Mouse (Mus musculus) intestine, embryonic 14.5 days (tissue): ENCODE measurements at regions not wholly inside any gene's neighbourhood (a gene's known extent, or its start where the extent isn't known, plus 50 kb on each side); places are given as distances from the start of the nearest gene placed in this dataset.

Experiments
- ATAC-seq: fragments of 200-750 bp; cut with Nextera tagmentation; replicated peaks from 2 replicates; pipeline ENCODE4 v1.8.0; 2017; ENCODE audit warnings: low read depth, moderate number of reproducible peaks, moderate TSS enrichment, moderate library complexity; ENCODE audit not compliant: low FRiP score, low TSS enrichment
- DNase-seq: peaks from one replicate; pipeline ENCODE4 v3.0.0-alpha.2; 2018; ENCODE audit warnings: low spot score
- H3K27ac ChIP-seq: fragments of 300-500 bp; sonication (generic); 2 replicates; pipeline ENCODE4 v1.5.1; 2014; ENCODE audit warnings: low read depth, mild to moderate bottlenecking, control low read depth
- H3K27me3 ChIP-seq: fragments of 300-500 bp; sonication (generic); replicated peaks from 2 replicates; pipeline ENCODE4 v1.6.1; 2014; ENCODE audit warnings: low read length, control low read depth; ENCODE audit not compliant: control insufficient read depth, insufficient read depth
- H3K36me3 ChIP-seq: fragments of 300-500 bp; sonication (generic); 2 replicates; pipeline ENCODE4 v1.6.1; 2014; ENCODE audit warnings: low read length, control low read depth; ENCODE audit not compliant: control insufficient read depth, insufficient read depth
- H3K4me1 ChIP-seq: fragments of 300-500 bp; sonication (generic); replicated peaks from 2 replicates; pipeline ENCODE4 v1.6.1; 2014; ENCODE audit warnings: low read length, control low read depth, mixed read lengths; ENCODE audit not compliant: control insufficient read depth, insufficient read depth
- H3K4me2 ChIP-seq: fragments of 300-500 bp; sonication (generic); 2 replicates; pipeline ENCODE4 v1.6.1; 2014; ENCODE audit warnings: low read length
- H3K4me3 ChIP-seq: fragments of 300-500 bp; sonication (generic); 2 replicates; pipeline ENCODE4 v1.5.1; 2014; ENCODE audit warnings: low read depth, low read length, control low read depth, mixed read lengths
- H3K9ac ChIP-seq: fragments of 300-500 bp; sonication (generic); 2 replicates; pipeline ENCODE4 v1.6.1; 2014; ENCODE audit warnings: mild to moderate bottlenecking, low read length
- H3K9me3 ChIP-seq: fragments of 300-500 bp; sonication (generic); 2 replicates; pipeline ENCODE4 v1.6.1; 2016; ENCODE audit warnings: low read length, control low read depth; ENCODE audit not compliant: control insufficient read depth
- WGBS: fragments of 180-500 bp; shearing (Covaris S2); extraction: QIAGEN DNeasy Blood & Tissue Kit; methylation state at CpG from one replicate; pipeline ENCODE4 v1.1.7; 2014; 5-methylcytosine and 5-hydroxymethylcytosine counted together

DNA sequence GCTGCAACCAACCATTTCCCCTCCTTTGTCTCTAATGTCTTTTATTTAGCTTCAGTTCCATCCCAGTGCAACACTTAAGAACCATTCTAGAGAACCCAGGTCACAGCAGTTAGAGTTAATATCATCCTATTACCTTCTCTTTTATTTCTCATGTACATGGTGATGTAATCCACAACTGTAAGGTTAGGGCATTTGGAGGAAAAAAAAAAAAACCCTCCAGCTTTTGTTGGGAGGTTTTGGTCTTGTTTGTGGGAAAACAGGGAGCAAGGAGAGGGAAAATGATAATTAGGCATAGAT, 425.5 kb upstream of the Gm5150 start:
- ATAC-seq (no peak), DNase-seq (no peak)
- H3K9me3 ChIP-seq, result no peaks in the 10 kb centered on the region
- no peak overlapping the region for H3K9ac ChIP-seq
- no peaks in the 10 kb centered on the region for H3K36me3 ChIP-seq
- H3K4me3 ChIP-seq, result no peak overlapping the region
- no peak overlapping the region for H3K4me2 ChIP-seq
- no peak overlapping the region for H3K27ac ChIP-seq
- H3K27me3 ChIP-seq, result no peaks in the 10 kb centered on the region
- H3K4me1 ChIP-seq, result no peaks in the 10 kb centered on the region

DNA sequence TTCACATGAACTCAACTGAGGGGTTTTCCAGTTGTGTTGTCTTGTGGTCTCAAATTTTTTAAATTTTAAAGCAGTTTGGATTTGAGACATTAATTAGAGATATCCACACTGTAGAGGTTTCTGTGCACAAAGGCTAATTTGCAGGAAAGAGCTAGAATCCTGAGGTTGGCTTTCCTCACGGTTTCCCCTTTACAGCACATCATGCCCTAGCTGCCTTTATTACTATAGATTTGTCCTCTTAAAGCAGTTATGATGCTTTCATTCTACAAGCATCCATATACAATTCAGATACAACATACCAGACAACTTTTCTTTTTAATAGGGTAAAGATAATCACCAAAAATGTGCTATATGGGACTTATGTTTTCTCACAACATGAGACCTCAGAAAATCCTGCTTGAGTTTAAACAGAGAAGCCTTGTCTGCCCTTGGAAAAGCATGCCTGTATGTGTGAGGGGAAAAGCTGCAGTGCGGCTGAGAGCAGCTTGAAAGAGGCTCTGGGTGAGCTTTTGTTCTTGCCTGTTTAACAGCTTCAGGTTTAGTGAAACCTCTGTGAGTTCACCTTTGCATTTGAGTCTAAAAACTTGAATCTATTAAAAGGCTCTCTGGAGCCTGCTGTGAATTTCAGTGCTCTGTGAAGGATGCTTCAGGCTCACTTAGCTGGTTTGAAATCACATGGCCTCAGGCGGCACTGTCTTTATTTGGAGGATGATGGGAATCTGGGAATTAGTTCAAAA, 425.0 kb upstream of the Gm5150 start:
- no peak for DNase-seq

More for the DNA sequence above, 425.0 kb upstream of the Gm5150 start:
- Histone ChIP-seq H3K27ac (no peak overlapping the region), H3K27me3 (no peaks in the 10 kb centered on the region), H3K4me1 (no peaks in the 10 kb centered on the region), H3K4me3 (no peak overlapping the region), H3K9ac (no peak overlapping the region), H3K36me3 (no peaks in the 10 kb centered on the region), H3K9me3 (no peaks in the 10 kb centered on the region), H3K4me2 (no peak overlapping the region)
- 66% methylated on average over 3 of the region's 3 CpGs for WGBS
- ATAC-seq, result no peak
